Mouse (Mus musculus): ENCODE results near the gene Syndig1. TPM values are rescaled to one million over a fixed set of nuclear protein-coding genes. Genes with fewer than 3 reads are reported as not detected.

The Syndig1 gene
- polyA plus RNA-seq, 1 experiment = 0.12 TPM

GRCm38 (mm10) chr2:149980419-149980818 lies 151.4 kb downstream of the Syndig1 start:
- no peaks in the 10 kb centered on the region for H3K27me3 ChIP-seq (ENCODE audit: control insufficient read depth, insufficient read depth, low read length)
- H3K36me3 ChIP-seq (ENCODE audit: control insufficient read depth, insufficient read depth, low read length) = no peaks in the 10 kb centered on the region
- H3K4me1 ChIP-seq (ENCODE audit: control insufficient read depth, insufficient read depth, low read length) = no peaks in the 10 kb centered on the region
- TF ChIP-seq CTCF (IDR thresholded peaks at IDR 0.05; ENCODE audit: control insufficient read depth, insufficient read depth, insufficient replicate concordance, low read depth, low read length) = no peak
- TF ChIP-seq POLR2A (IDR thresholded peaks at IDR 0.05; ENCODE audit: control insufficient read depth, low read depth, low read length) = no peak
- no peak overlapping the region for H3K4me3 ChIP-seq (ENCODE audit: control insufficient read depth, low read depth, low read length)
- no peak overlapping the region for H3K27ac ChIP-seq (ENCODE audit: control insufficient read depth, insufficient read depth, low read depth, low read length)

- Histone ChIP-seq H3K36me3 (ENCODE audit: control insufficient read depth, insufficient read depth, low read length) (no peaks in the 10 kb centered on the region), H3K4me1 (ENCODE audit: control insufficient read depth, insufficient read depth, low read length) (no peaks in the 10 kb centered on the region), H3K27ac (ENCODE audit: control insufficient read depth, insufficient read depth, low read depth, low read length) (no peak overlapping the region), H3K27me3 (ENCODE audit: control insufficient read depth, insufficient read depth, low read length) (no peaks in the 10 kb centered on the region), H3K4me3 (ENCODE audit: control insufficient read depth, low read depth, low read length) (no peak overlapping the region)
- TF ChIP-seq POLR2A (IDR thresholded peaks at IDR 0.05; ENCODE audit: control insufficient read depth, low read depth, low read length) = no peak
- no peak for TF ChIP-seq CTCF (IDR thresholded peaks at IDR 0.05; ENCODE audit: control insufficient read depth, insufficient read depth, insufficient replicate concordance, low read depth, low read length)
These were observed 153.5 kb downstream of the Syndig1 start for GRCm38 (mm10) chr2:149982466-149982865.

GRCm38 (mm10) chr2:149983107-149983506 lies 154.1 kb downstream of the Syndig1 start:
- TF ChIP-seq POLR2A (IDR thresholded peaks at IDR 0.05; ENCODE audit: control insufficient read depth, low read depth, low read length) = no peak
- no peak for TF ChIP-seq CTCF (IDR thresholded peaks at IDR 0.05; ENCODE audit: control insufficient read depth, insufficient read depth, insufficient replicate concordance, low read depth, low read length)
- Histone ChIP-seq H3K4me1 (ENCODE audit: control insufficient read depth, insufficient read depth, low read length) (no peaks in the 10 kb centered on the region), H3K27me3 (ENCODE audit: control insufficient read depth, insufficient read depth, low read length) (no peaks in the 10 kb centered on the region), H3K36me3 (ENCODE audit: control insufficient read depth, insufficient read depth, low read length) (no peaks in the 10 kb centered on the region), H3K4me3 (ENCODE audit: control insufficient read depth, low read depth, low read length) (no peak overlapping the region), H3K27ac (ENCODE audit: control insufficient read depth, insufficient read depth, low read depth, low read length) (no peak overlapping the region)

- H3K4me1 ChIP-seq (ENCODE audit: control insufficient read depth, insufficient read depth, low read length) = no peaks in the 10 kb centered on the region
- H3K27me3 ChIP-seq (ENCODE audit: control insufficient read depth, insufficient read depth, low read length) = no peaks in the 10 kb centered on the region
- TF ChIP-seq POLR2A (IDR thresholded peaks at IDR 0.05; ENCODE audit: control insufficient read depth, low read depth, low read length) (no peak), CTCF (IDR thresholded peaks at IDR 0.05; ENCODE audit: control insufficient read depth, insufficient read depth, insufficient replicate concordance, low read depth, low read length) (no peak)
- H3K27ac ChIP-seq (ENCODE audit: control insufficient read depth, insufficient read depth, low read depth, low read length) = no peak overlapping the region
- no peaks in the 10 kb centered on the region for H3K36me3 ChIP-seq (ENCODE audit: control insufficient read depth, insufficient read depth, low read length)
- no peak overlapping the region for H3K4me3 ChIP-seq (ENCODE audit: control insufficient read depth, low read depth, low read length)
These were observed 158.6 kb downstream of the Syndig1 start for GRCm38 (mm10) chr2:149987610-149988009.

- H3K4me1 ChIP-seq (ENCODE audit: control insufficient read depth, insufficient read depth, low read length) = no peaks in the 10 kb centered on the region
- no peak for TF ChIP-seq POLR2A (IDR thresholded peaks at IDR 0.05; ENCODE audit: control insufficient read depth, low read depth, low read length)
- no peak for TF ChIP-seq CTCF (IDR thresholded peaks at IDR 0.05; ENCODE audit: control insufficient read depth, insufficient read depth, insufficient replicate concordance, low read depth, low read length)
- H3K36me3 ChIP-seq (ENCODE audit: control insufficient read depth, insufficient read depth, low read length) = no peaks in the 10 kb centered on the region
- no peak overlapping the region for H3K27ac ChIP-seq (ENCODE audit: control insufficient read depth, insufficient read depth, low read depth, low read length)
- H3K4me3 ChIP-seq (ENCODE audit: control insufficient read depth, low read depth, low read length) = no peak overlapping the region
- H3K27me3 ChIP-seq (ENCODE audit: control insufficient read depth, insufficient read depth, low read length) = no peaks in the 10 kb centered on the region
These were observed 162.5 kb downstream of the Syndig1 start for GRCm38 (mm10) chr2:149991506-149991905.

- TF ChIP-seq POLR2A (IDR thresholded peaks at IDR 0.05; ENCODE audit: control insufficient read depth, low read depth, low read length) (no peak), CTCF (IDR thresholded peaks at IDR 0.05; ENCODE audit: control insufficient read depth, insufficient read depth, insufficient replicate concordance, low read depth, low read length) (no peak)
- Histone ChIP-seq H3K4me1 (ENCODE audit: control insufficient read depth, insufficient read depth, low read length) (no peaks in the 10 kb centered on the region), H3K36me3 (ENCODE audit: control insufficient read depth, insufficient read depth, low read length) (no peaks in the 10 kb centered on the region), H3K4me3 (ENCODE audit: control insufficient read depth, low read depth, low read length) (no peak overlapping the region), H3K27ac (ENCODE audit: control insufficient read depth, insufficient read depth, low read depth, low read length) (no peak overlapping the region), H3K27me3 (ENCODE audit: control insufficient read depth, insufficient read depth, low read length) (no peaks in the 10 kb centered on the region)
These were observed 163.9 kb downstream of the Syndig1 start for GRCm38 (mm10) chr2:149992921-149993320.

- no peak overlapping the region for H3K27ac ChIP-seq (ENCODE audit: control insufficient read depth, insufficient read depth, low read depth, low read length)
- H3K4me1 ChIP-seq (ENCODE audit: control insufficient read depth, insufficient read depth, low read length) = no peaks in the 10 kb centered on the region
- TF ChIP-seq POLR2A (IDR thresholded peaks at IDR 0.05; ENCODE audit: control insufficient read depth, low read depth, low read length) (no peak), CTCF (IDR thresholded peaks at IDR 0.05; ENCODE audit: control insufficient read depth, insufficient read depth, insufficient replicate concordance, low read depth, low read length) (no peak)
- no peaks in the 10 kb centered on the region for H3K27me3 ChIP-seq (ENCODE audit: control insufficient read depth, insufficient read depth, low read length)
- H3K36me3 ChIP-seq (ENCODE audit: control insufficient read depth, insufficient read depth, low read length) = no peaks in the 10 kb centered on the region
- H3K4me3 ChIP-seq (ENCODE audit: control insufficient read depth, low read depth, low read length) = no peak overlapping the region
These were observed 167.5 kb downstream of the Syndig1 start for GRCm38 (mm10) chr2:149996382-149996964.

Data from testis, adult 2 months (tissue).